Mouse (Mus musculus) bone marrow macrophage, adult 2 months (primary cell): ENCODE measurements around the gene Atp1a2.

Source experiments
- CTCF ChIP-seq: IDR thresholded peaks from 2 replicates; pipeline ENCODE4 v1.5.1; 2012; ENCODE audit warnings: low read depth, mild to moderate bottlenecking, low read length, moderate library complexity
- POLR2A ChIP-seq: IDR thresholded peaks from 2 replicates; pipeline ENCODE4 v1.6.1; 2012; ENCODE audit warnings: mild to moderate bottlenecking, low read depth, low read length, borderline replicate concordance

GRCm38 (mm10) chr1:172288900-172289616 is 8.8 kb downstream of the Atp1a2 start:
- TF ChIP-seq CTCF (no peak), POLR2A (no peak)
